Mouse (Mus musculus): ENCODE measurements at regions not wholly inside any gene's neighbourhood (a gene's known extent, or its start where the extent isn't known, plus 50 kb on each side); places are given as distances from the start of the nearest gene placed in this dataset.
"Not testable (repeated sequence)": the region's sequence is repeated elsewhere in the genome, so short reads cannot be mapped to it uniquely, and the experiment has no call there.

- no peak for DNase-seq (ENCODE audit: low read depth, low spot score)
These were observed 203.4 kb upstream of the Tbl1x start for GRCm38 (mm10) chrX:77307374-77307773.

- DNase-seq (ENCODE audit: low read depth, low spot score), result no peak
These were observed 196.4 kb upstream of the Tbl1x start for GRCm38 (mm10) chrX:77314384-77314783.

- no peak for DNase-seq (ENCODE audit: low read depth, low spot score)
These were observed 187.2 kb upstream of the Tbl1x start for GRCm38 (mm10) chrX:77323644-77324043.

- DNase-seq (ENCODE audit: low read depth, low spot score), result no peak
These were observed 157.6 kb upstream of the Tbl1x start for GRCm38 (mm10) chrX:77353181-77353580.

DNA sequence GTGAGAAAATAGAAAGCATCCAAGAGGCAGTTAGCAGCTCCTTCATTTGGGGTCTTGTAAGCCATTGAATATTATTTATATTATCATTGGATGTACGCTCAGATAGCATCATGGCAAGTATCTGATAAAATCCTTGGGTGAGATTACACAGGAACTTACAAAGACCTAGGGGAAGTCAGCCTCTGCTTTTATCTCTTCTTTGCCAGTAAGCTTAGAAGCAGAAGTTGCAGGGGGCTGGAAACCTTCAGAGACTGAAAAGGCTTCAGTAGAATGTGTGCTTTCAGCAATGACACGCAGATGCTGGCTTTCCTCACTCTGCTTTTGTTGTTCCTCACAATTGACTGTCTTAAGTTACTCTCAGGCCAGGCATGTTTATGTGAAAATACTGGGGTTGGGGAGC is 150.3 kb upstream of the Tbl1x start:
- DNase-seq (ENCODE audit: low read depth, low spot score), result no peak

DNA sequence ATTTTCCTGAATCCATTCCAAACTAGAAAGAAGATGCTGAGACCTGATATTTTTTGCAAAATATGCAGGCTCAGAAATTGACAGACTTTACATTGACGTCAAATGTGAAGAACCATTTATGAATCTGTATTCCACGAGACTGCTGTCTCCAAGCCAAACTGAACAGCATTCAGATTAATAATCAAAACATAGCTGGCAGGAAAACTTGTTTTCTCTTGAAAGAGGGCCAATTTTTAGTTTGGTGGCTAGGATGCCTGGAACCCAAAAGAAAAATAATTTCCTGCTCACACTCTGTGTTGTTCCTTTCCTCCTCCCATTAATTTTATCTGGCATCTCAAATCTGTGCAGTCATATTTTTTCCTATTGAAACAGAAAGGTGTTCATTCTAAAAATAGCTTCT is 149.7 kb upstream of the Tbl1x start:
- no peak for DNase-seq (ENCODE audit: low read depth, low spot score)

- no peak for DNase-seq (ENCODE audit: low read depth, low spot score)
These were observed 147.2 kb upstream of the Tbl1x start for GRCm38 (mm10) chrX:77363657-77364056.

- no peak for DNase-seq (ENCODE audit: low read depth, low spot score)
These were observed 143.5 kb upstream of the Tbl1x start for GRCm38 (mm10) chrX:77367351-77367750.

DNA sequence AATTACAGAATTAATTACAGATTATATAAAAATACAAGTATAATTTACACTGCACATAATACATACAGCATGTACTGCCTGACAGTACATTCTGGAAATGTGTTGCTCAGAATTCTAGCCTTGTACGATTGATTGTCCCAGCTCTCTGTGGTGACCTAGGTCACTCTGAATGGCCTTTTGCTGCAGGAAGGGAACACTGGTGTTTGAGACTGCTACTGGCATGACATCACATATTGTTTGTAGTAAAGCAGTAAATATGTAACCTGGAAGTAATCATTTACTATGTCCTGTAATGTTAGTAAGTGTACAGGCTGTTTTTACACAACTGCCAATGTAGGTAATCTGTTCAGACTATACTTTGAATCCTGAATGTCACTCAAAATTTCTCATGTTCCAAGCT is 123.5 kb upstream of the Tbl1x start:
- no peak for DNase-seq (ENCODE audit: low read depth, low spot score)

DNA sequence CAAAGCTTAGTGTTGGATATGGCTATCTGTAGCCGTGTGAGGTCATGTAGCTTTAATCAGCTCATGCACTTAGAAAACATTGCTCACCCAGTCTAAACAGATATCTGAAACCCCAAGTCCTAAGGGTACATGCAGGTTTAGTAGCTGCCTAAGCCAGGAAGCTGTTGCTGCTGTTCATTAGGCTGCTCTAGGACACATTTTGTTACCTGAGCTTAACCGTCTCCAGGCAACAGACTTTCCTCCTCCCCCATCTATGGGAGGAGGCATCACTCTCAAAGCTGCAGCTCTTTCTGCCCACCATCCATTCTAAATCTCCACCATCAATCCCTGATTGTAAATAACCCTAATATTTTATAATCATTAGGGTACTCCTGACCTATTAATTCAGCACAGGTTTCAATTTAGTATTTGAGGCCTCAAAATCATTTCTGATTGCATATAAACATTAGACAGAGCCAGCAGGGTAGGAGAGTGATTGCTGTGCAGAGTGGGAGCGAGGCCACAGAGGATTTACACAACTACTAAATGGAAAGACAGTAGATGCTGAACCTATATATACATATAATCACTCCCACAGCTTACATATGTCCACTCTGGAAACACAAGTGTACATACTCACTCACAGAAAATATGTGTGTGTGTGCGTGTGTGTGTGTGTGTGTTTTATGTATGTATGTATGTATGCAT is 118.9 kb upstream of the Tbl1x start:
- DNase-seq (ENCODE audit: low read depth, low spot score), result no peak

GRCm38 (mm10) chrX:77406896-77407295 is 103.9 kb upstream of the Tbl1x start:
- DNase-seq (ENCODE audit: low read depth, low spot score), result no peak

GRCm38 (mm10) chrX:77407925-77408324 is 102.9 kb upstream of the Tbl1x start:
- no peak for DNase-seq (ENCODE audit: low read depth, low spot score)

DNA sequence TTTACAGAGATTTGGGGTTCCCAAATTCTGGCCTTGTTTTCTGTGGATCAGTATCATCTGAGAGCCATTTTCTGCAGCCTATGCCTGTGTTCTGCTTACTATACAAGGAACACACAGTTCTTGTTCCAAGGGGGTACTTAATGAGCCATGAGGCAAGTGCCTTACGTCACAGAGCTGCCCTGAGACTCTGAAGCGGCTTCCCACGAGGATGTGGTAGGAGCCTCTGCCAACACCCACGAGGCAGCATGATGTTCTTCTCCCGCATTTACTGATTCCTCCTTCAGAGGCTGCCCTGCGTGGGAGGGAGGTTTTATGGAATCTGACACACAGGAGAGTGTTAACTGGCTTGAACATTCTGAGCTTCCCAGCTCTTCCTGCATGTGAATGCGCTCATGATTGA is 101.4 kb upstream of the Tbl1x start:
- no peak for DNase-seq (ENCODE audit: low read depth, low spot score)

- DNase-seq (ENCODE audit: low read depth, low spot score), result no peak
These were observed 100.0 kb upstream of the Tbl1x start for GRCm38 (mm10) chrX:77410812-77411211.

- DNase-seq (ENCODE audit: low read depth, low spot score), result no peak
These were observed 96.7 kb upstream of the Tbl1x start for GRCm38 (mm10) chrX:77414156-77414555.

DNA sequence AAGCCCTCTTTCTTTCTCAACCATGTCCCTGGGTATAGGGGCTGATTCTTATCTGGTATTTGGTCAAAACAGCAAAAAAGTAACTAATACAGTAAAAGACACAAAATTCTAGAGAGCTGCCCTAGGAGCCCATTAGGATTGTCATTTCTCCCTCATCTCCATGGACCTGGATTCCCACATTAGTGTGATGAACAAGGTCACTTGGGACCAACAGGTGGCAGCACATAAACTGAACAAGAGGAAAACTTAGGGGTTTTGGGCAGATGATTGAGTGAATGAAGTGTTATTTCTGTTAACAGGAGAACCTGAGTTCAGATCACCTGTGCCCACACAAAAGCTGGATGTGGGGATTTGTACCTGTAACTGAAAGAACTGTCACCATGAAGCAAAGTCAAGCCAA is 93.0 kb upstream of the Tbl1x start:
- no peak for DNase-seq (ENCODE audit: low read depth, low spot score)

- DNase-seq (ENCODE audit: low read depth, low spot score), result no peak
These were observed 88.6 kb upstream of the Tbl1x start for GRCm38 (mm10) chrX:77422206-77422605.

DNA sequence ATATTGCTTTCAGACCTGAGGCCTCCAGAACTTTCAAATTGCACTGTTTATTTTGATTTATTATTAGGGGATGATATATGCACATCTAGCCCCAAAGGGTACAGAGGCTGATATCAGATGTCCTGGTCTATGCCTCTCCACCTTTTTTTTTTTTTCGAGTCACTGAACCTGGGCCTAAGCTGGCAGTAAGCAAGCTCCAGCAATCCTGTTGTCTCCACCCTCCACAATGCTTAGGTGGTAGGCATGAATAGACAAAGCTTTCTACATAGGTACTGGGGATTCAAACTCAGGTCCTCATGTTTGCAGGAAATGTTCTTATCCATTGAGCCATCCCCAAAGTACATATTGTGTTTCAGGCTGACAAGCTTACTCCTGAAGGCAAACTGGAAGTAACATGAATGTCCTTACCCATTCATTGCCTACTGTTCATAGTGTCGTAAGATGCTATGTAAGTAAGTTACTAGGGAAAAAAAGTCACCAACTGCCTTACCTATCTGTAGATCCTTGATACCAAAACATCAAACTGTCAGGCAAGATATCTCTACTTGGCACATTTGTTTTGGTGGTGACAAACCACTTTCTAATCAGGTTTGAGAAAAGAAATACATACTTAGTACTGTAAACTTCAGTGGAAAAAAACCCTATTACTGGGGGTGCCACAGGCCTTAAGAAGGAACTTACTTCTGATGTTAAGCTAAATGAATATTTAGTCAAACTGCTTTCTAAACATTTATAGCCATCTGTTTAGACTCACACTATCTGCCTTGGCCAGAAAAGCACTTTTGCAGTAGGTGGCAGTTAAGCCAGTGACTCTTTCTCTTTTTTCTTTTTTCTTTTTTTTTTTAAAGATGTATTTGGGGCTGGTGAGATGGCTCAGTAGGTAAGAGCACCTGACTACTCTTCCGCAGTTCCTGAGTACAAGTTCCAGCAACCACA is 85.8 kb upstream of the Tbl1x start:
- no peak for DNase-seq (ENCODE audit: low read depth, low spot score)

DNA sequence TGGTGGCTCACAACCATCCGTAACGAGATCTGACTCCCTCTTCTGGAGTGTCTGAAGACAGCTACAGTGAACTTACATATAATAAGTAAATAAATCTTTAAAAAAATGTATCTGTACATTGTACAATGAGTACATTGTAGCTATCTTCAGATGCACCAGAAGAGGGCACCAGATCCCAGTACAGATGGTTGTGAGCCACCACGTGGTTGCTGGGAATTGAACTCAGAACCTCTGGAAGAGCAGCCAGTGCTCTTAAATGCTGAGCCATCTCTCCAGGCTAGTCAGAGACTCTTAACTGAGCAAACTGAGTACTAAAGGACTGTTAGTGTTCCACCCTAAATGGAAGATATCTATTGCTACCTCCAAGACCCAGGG is 85.1 kb upstream of the Tbl1x start:
- DNase-seq (ENCODE audit: low read depth, low spot score), result not testable (repeated sequence)

DNA sequence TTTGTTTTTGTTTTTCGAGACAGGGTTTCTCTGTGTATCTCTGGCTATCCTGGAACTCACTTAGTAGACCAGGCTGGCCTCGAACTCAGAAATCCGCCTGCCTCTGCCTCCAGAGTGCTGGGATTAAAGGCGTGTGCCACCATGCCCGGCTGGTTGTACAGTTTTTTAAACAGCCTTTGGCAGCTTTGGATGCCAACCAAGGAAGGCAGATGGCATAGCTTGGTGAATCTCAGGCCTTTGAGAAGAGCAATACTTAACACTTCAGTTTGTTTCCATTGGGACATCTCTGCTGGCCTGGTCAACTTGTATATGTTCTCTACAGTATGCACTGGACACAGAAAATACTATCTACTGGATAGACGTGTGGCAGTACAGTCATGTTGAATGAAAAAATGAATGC is 84.0 kb upstream of the Tbl1x start:
- DNase-seq (ENCODE audit: low read depth, low spot score), result not testable (repeated sequence)

DNA sequence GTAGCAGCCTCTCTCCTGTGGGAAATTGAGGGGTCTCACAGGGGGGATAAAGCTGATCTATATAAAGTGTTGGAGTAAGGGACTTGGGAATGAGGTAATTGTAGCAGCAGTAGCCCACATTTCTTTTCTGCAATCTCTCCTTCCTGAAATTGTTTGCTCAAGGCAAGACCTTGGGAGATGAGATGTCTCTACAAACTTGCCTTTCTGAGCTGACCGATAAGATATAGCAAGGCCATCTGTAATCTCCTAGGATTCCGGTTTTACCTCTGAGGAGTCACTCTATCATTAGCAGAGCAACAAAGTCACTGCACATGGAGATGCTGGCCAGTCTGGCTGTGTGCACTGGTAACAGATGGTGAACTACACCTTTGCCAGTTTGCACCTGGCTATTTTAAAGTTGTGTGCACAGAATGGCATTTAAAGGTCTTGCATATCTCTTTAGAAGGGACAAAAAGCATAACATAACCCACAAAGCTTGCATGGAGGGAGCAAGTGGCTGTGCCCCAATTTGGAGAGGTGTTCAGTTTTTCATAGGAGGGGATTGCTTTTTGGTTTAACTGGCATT is 78.7 kb upstream of the Tbl1x start:
- DNase-seq (ENCODE audit: low read depth, low spot score), result no peak

Data from WW6 (cell line).